Mouse (Mus musculus) embryonic fibroblast, embryonic 13.5 days (primary cell): ENCODE measurements around the gene Gpr55.
A peak's percentile ranks its signal among the peaks of the same experiment; 100 is the strongest.

Experiments
- CTCF ChIP-seq: IDR thresholded peaks from 2 replicates; pipeline ENCODE4 v1.5.1; 2011; ENCODE audit warnings: mild to moderate bottlenecking, control low read depth, low read length, moderate library complexity, borderline replicate concordance; ENCODE audit not compliant: insufficient read depth
- POLR2A ChIP-seq: IDR thresholded peaks from 2 replicates; pipeline ENCODE4 v1.6.1; 2011; ENCODE audit warnings: low read depth, mild to moderate bottlenecking, control low read depth, low read length, moderate library complexity

GRCm38 (mm10) chr1:85935148-85935852 is 25.5 kb downstream of the Gpr55 start:
- TF ChIP-seq CTCF (peak; percentile 42; the same call in 1 of the 2 replicates), POLR2A (no peak)
